Mouse (Mus musculus) G1E (cell line): ENCODE results near the gene Zg16. TPM values are rescaled to one million over a fixed set of nuclear protein-coding genes. Genes with fewer than 3 reads are reported as not detected.

ENCODE experiments used
- ATAC-seq: 2 replicates; pipeline ENCODE4 v1.8.0; 2016; ENCODE audit warnings: mild to moderate bottlenecking; ENCODE audit not compliant: insufficient number of reproducible peaks, poor library complexity, low FRiP score, severe bottlenecking; ENCODE audit errors: extremely low read depth
- DNase-seq: peaks from one replicate; pipeline ENCODE4 v3.0.0; 2012; ENCODE audit warnings: low spot score
- H3K27me3 ChIP-seq: 2 replicates; pipeline ENCODE4 v1.6.1; 2012; ENCODE audit warnings: mild to moderate bottlenecking, low read length, inconsistent platforms; ENCODE audit not compliant: insufficient read depth
- H3K36me3 ChIP-seq: replicated peaks from 2 replicates; pipeline ENCODE3; 2012; ENCODE audit warnings: mild to moderate bottlenecking, inconsistent platforms
- H3K4me1 ChIP-seq: 2 replicates; pipeline ENCODE4 v1.6.1; 2012; ENCODE audit warnings: low read depth, low read length, inconsistent platforms, mixed read lengths; ENCODE audit not compliant: insufficient read depth
- H3K4me3 ChIP-seq: 2 replicates; pipeline ENCODE4 v1.5.1; 2012; ENCODE audit warnings: low read depth, mild to moderate bottlenecking, inconsistent platforms, low read length, moderate library complexity, mixed read lengths
- H3K9me3 ChIP-seq: replicated peaks from 2 replicates; pipeline ENCODE4 v1.6.1; 2012; ENCODE audit warnings: inconsistent platforms
- CTCF ChIP-seq: IDR thresholded peaks from 2 replicates; pipeline ENCODE4 v1.5.1; 2012; ENCODE audit warnings: low read depth, low read length, inconsistent platforms, mixed read lengths
- GATA1 ChIP-seq: IDR thresholded peaks from 2 replicates; pipeline ENCODE4 v1.6.1; 2012; ENCODE audit warnings: borderline replicate concordance, low read length, inconsistent platforms, mixed read lengths
- GATA2 ChIP-seq: IDR thresholded peaks from 2 replicates; pipeline ENCODE4 v1.6.1; 2012; ENCODE audit warnings: low read depth, low read length, inconsistent platforms, borderline replicate concordance
- POLR2AphosphoS5 ChIP-seq: IDR thresholded peaks from 2 replicates; pipeline ENCODE4 v1.6.1; 2012; ENCODE audit warnings: low read depth, low read length, inconsistent platforms; ENCODE audit not compliant: insufficient replicate concordance
- TAL1 ChIP-seq: conservative IDR thresholded peaks from 2 replicates; pipeline ENCODE4 v1.6.1; 2012; ENCODE audit warnings: low read depth, low read length, inconsistent platforms, mixed read lengths
- polyA plus RNA-seq: library from polyadenylated mRNA; stranded (reverse); fragments of >175 nt; gene quantifications from 2 replicates; pipeline ENCODE4 v1.2.3, GENCODE M21; 2012
- total RNA-seq, 2 experiments: library from RNA; stranded (forward) in 1 of 2; stranded (reverse) in 1 of 2; fragments of 200-1000 nt in 1 of 2; fragments of >200 nt in 1 of 2; fragmentation: Nextera tagmentation in 1 of 2; gene quantifications; 2 replicates each; pipeline ENCODE4 v1.2.3; 2014 to 2017

The Zg16 gene
- total and polyA plus RNA-seq, 3 experiments = 2.9 TPM; not detected in 2

- TF ChIP-seq GATA1 = no peak
- TF ChIP-seq CTCF = no peak
- TF ChIP-seq POLR2AphosphoS5 = no peak
- no peak for TF ChIP-seq TAL1
- TF ChIP-seq GATA2 = no peak
- DNase-seq (peak; percentile 48), ATAC-seq (no peak)
- Histone ChIP-seq H3K4me3 (peak overlapping the region; percentile 77), H3K27me3 (no peaks in the 10 kb centered on the region), H3K36me3 (peaks cover 77% of the 10 kb centered on the region), H3K9me3 (no peaks in the 10 kb centered on the region), H3K4me1 (peaks cover 74% of the 10 kb centered on the region)
Measured at GRCm38 (mm10) chr7:127025556-127026160, 61.5 kb downstream of the Zg16 start.

DNA sequence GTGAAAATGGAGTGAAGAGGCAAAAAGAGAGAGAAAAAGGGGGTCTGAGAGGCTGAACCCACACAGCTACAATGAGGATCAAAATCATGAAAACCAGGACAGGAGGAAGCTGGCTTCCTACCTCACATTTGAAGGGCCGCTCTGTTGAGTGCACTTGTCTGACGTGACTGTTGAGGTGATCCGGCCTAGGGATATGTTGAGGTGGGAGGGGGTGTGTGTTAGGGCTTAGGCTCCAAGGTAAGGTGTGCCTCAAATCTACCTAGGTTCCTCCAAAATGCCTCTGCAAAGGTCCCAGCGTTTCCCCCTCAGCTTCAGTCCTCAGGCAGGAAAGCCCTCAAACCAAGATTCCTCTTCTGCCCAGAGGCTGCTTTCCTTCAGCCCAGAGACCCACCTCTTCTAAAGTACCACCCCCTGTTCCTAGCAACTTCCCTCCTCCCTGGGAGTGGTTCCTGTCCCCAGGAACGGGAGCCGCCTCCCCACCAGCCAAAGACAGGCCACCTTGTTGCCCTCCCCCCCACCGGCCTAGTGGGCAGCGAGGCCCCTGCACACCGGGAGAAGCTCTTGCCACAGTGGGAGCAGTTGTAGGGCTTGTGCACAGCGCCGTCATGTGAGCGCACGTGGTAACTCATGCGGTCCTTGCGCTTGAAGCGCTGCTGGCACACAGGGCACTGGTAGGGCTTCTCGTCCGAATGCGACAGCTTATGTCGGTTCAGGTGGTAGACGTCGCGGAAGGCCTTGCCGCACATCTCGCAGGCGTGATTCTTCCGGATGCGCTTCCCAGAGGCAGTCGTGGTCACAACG, 62.2 kb downstream of the Zg16 start:
- DNase-seq (peak; percentile 81), ATAC-seq (peak; percentile 32)
- TF ChIP-seq CTCF (no peak), TAL1 (no peak), GATA1 (no peak), POLR2AphosphoS5 (no peak), GATA2 (no peak)
- H3K27me3 ChIP-seq = no peaks in the 10 kb centered on the region
- peaks cover 75% of the 10 kb centered on the region for H3K4me1 ChIP-seq
- H3K4me3 ChIP-seq = peak overlapping the region; percentile 77
- no peaks in the 10 kb centered on the region for H3K9me3 ChIP-seq
- H3K36me3 ChIP-seq = peaks cover 78% of the 10 kb centered on the region

- ATAC-seq (no peak), DNase-seq (no peak)
- H3K9me3 ChIP-seq = no peaks in the 10 kb centered on the region
- H3K4me3 ChIP-seq = peak overlapping the region; percentile 77
- peaks cover 75% of the 10 kb centered on the region for H3K4me1 ChIP-seq
- H3K27me3 ChIP-seq = no peaks in the 10 kb centered on the region
- no peak for TF ChIP-seq POLR2AphosphoS5
- TF ChIP-seq GATA2 = no peak
- TF ChIP-seq CTCF = no peak
- no peak for TF ChIP-seq TAL1
- no peak for TF ChIP-seq GATA1
- peaks cover 78% of the 10 kb centered on the region for H3K36me3 ChIP-seq
Measured at GRCm38 (mm10) chr7:127023896-127024690, 63.0 kb downstream of the Zg16 start.

GRCm38 (mm10) chr7:127023272-127023691, 63.8 kb downstream of the Zg16 start:
- Histone ChIP-seq H3K4me1 (peaks cover 75% of the 10 kb centered on the region), H3K4me3 (peak overlapping the region; percentile 77), H3K27me3 (no peaks in the 10 kb centered on the region), H3K9me3 (no peaks in the 10 kb centered on the region), H3K36me3 (peaks cover 77% of the 10 kb centered on the region)
- no peak for TF ChIP-seq TAL1
- TF ChIP-seq GATA2 = no peak
- no peak for TF ChIP-seq CTCF
- no peak for TF ChIP-seq POLR2AphosphoS5
- TF ChIP-seq GATA1 = no peak
- DNase-seq = no peak
- no peak for ATAC-seq

DNA sequence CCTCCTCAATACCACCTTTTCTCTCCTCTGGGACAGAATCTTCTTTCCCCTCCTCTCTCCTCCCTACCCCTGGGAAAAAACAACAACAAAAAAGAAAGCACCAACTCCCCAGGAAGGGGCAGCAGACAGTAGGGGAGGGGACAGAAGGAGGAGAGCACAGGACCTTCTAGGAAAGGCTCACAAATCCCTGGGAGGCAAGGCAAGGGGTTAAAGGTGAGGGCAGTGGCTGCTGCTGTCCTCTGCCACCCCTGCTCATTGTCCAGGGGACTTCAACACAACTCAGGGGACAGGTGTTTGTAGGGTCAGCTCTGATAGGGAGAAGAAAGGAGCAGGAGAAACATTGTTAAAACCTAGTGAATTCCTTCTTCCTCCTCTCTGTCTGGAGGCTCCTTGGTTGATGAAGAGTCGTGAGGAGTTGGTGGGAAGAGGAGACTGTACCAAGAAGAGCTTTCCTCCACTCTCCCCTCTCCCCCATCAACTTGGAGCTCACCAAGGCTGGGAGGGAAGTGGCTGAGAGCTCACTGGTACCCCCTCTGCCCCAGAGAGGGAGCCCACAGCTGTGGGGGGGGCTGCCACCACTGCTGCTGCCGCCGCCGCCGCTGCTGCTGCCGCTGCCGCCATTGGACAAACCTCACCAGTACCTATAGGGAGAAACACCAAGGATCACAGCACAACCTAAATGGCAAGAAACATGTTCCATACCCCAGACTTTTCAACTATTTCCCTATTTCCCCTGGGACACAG, 64.4 kb downstream of the Zg16 start:
- TF ChIP-seq GATA2 (no peak), POLR2AphosphoS5 (no peak), CTCF (no peak), TAL1 (no peak)
- no peaks in the 10 kb centered on the region for H3K9me3 ChIP-seq
- ATAC-seq = no peak
- DNase-seq = no peak
- peak overlapping the region; percentile 77; the same call in 1 of the 2 replicates for H3K4me3 ChIP-seq
- peaks cover 75% of the 10 kb centered on the region for H3K4me1 ChIP-seq
- H3K36me3 ChIP-seq = peaks cover 75% of the 10 kb centered on the region
- H3K27me3 ChIP-seq = no peaks in the 10 kb centered on the region
